33 mouse cellular contexts compared by ENCODE assay signal in genomic region chr17:73121726-73122125, GRCm38 (mm10).
"Had no signal": no experiment of that assay in that cellular context is flagged by ENCODE, and none has a peak within 500 bp of the region (broad histone marks: within the 10 kb centered on the region; RNA-seq: fewer than 3 reads in every experiment).

No protein-coding gene starts in this region.

- H3K9ac ChIP-seq: heart, embryonic 12.5 days; heart, embryonic 15.5 days; hindbrain, embryonic 12.5 days; hindbrain, embryonic 13.5 days; hindbrain, embryonic 14.5 days; hindbrain, embryonic 15.5 days; intestine, embryonic 15.5 days; kidney, embryonic 15.5 days had no signal

- H3K4me1 ChIP-seq: hindbrain, embryonic 10.5 days; hindbrain, embryonic 12.5 days; hindbrain, embryonic 13.5 days; hindbrain, embryonic 15.5 days had no signal

- H3K4me3 ChIP-seq: heart, adult 2 months; heart, embryonic 10.5 days; heart, embryonic 12.5 days; heart, embryonic 15.5 days; hindbrain, embryonic 10.5 days; hindbrain, embryonic 12.5 days; hindbrain, embryonic 13.5 days; hindbrain, embryonic 15.5 days; intestine, embryonic 15.5 days; kidney, embryonic 15.5 days; layer of hippocampus, adult 2 months had no signal

- H3K27ac ChIP-seq: heart, adult 2 months; heart, embryonic 10.5 days; heart, embryonic 15.5 days; hindbrain, embryonic 10.5 days; hindbrain, embryonic 12.5 days; hindbrain, embryonic 13.5 days; hindbrain, embryonic 14.5 days; hindbrain, embryonic 15.5 days; hindbrain, postnatal 0 days; kidney, embryonic 15.5 days; kidney, postnatal 0 days; layer of hippocampus, adult 2 months had no signal

- H3K36me3 ChIP-seq: heart, embryonic 15.5 days; hindbrain, embryonic 10.5 days; hindbrain, embryonic 12.5 days; hindbrain, embryonic 13.5 days; hindbrain, embryonic 15.5 days had no signal

- H3K27me3 ChIP-seq: heart, embryonic 12.5 days; heart, embryonic 15.5 days; hindbrain, embryonic 12.5 days; hindbrain, embryonic 13.5 days; hindbrain, embryonic 15.5 days; intestine, embryonic 15.5 days; kidney, embryonic 15.5 days had no signal

- H3K4me2 ChIP-seq: heart, embryonic 11.5 days; heart, embryonic 12.5 days; heart, embryonic 15.5 days; hindbrain, embryonic 12.5 days; hindbrain, embryonic 13.5 days; hindbrain, embryonic 14.5 days; hindbrain, embryonic 15.5 days; intestine, embryonic 15.5 days; kidney, embryonic 15.5 days had no signal

- ATAC-seq: hindbrain, embryonic 16.5 days; hindbrain, postnatal 0 days; inflammation-experienced regulatory T-cells, adult 6 months; intestine, embryonic 15.5 days; intestine, postnatal 0 days had no signal

- DNase-seq: heart, adult 2 months; heart, postnatal 14 days; heart, postnatal 36 days; heart, postnatal 4 days; kidney, adult 11 months; kidney, adult 18-20 months; kidney, adult 2 months; kidney, adult 8-10 months; kidney, adult 9 months; kidney, postnatal 10 days; kidney, postnatal 14 days; kidney, postnatal 25 days; kidney, postnatal 36 days; kidney, postnatal 4 days; layer of hippocampus, adult 9-11 months; layer of hippocampus, postnatal 36 days had no signal

- H3K9me3 ChIP-seq: heart, embryonic 10.5 days; heart, embryonic 12.5 days; heart, embryonic 15.5 days; hindbrain, embryonic 10.5 days; hindbrain, embryonic 12.5 days; hindbrain, embryonic 13.5 days; hindbrain, embryonic 15.5 days; intestine, embryonic 15.5 days; kidney, embryonic 15.5 days had no signal
